ENCODE assay signal across 15 mouse cellular contexts in genomic region chr3:121561803-121562202, GRCm38 (mm10). TPM values are rescaled to one million over a fixed set of nuclear protein-coding genes. Genes with fewer than 3 reads are reported as not detected.
"Had no signal": no experiment of that assay in that cellular context is flagged by ENCODE, and none has a peak within 500 bp of the region (broad histone marks: within the 10 kb centered on the region; RNA-seq: fewer than 3 reads in every experiment).

No protein-coding gene starts in this region.

- H3K36me3 ChIP-seq: liver, embryonic 13.5 days; midbrain, embryonic 12.5 days; midbrain, embryonic 15.5 days; neural tube, embryonic 12.5 days; neural tube, embryonic 15.5 days had no signal

- H3K27me3 ChIP-seq: liver, embryonic 13.5 days; midbrain, embryonic 15.5 days; neural tube, embryonic 12.5 days; neural tube, embryonic 15.5 days had no signal

- ATAC-seq: inflammation-experienced regulatory T-cells, adult 6 months; intestine, embryonic 16.5 days; midbrain, embryonic 15.5 days had no signal

- H3K4me2 ChIP-seq: liver, embryonic 13.5 days; midbrain, embryonic 12.5 days; midbrain, embryonic 15.5 days; neural tube, embryonic 12.5 days; neural tube, embryonic 15.5 days had no signal

- DNase-seq: kidney, adult 18-20 months; kidney, adult 9 months; kidney, postnatal 14 days; kidney, postnatal 4 days; liver, embryonic 13.5 days; thymus, adult 2 months; thymus, postnatal 14 days; thymus, postnatal 4 days had no signal

- H3K4me1 ChIP-seq: midbrain, embryonic 12.5 days; midbrain, embryonic 15.5 days; neural tube, embryonic 15.5 days had no signal

- H3K9me3 ChIP-seq: liver, embryonic 13.5 days; midbrain, embryonic 12.5 days; midbrain, embryonic 15.5 days; neural tube, embryonic 12.5 days; neural tube, embryonic 15.5 days had no signal

- H3K27ac ChIP-seq: liver, embryonic 13.5 days; macrophage; midbrain, embryonic 12.5 days; midbrain, embryonic 15.5 days; neural tube, embryonic 12.5 days; neural tube, embryonic 15.5 days had no signal

- H3K9ac ChIP-seq: liver, embryonic 13.5 days; midbrain, embryonic 12.5 days; midbrain, embryonic 15.5 days; neural tube, embryonic 12.5 days; neural tube, embryonic 15.5 days had no signal

- H3K4me3 ChIP-seq: liver, embryonic 13.5 days; midbrain, embryonic 12.5 days; midbrain, embryonic 15.5 days; neural tube, embryonic 12.5 days; neural tube, embryonic 15.5 days had no signal

RNA-seq across cellular contexts. Expression of gene Slc44a3, which starts 29.6 kb away (rescaled TPM):
- polyA plus RNA-seq: inflammation-experienced regulatory T-cells, adult 6 months; macrophage had no signal
